Mouse (Mus musculus) frontal cortex, adult (tissue): ENCODE results near the gene Iglon5.
A peak's percentile ranks its signal among the peaks of the same experiment; 100 is the strongest.

Source experiments
- ATAC-seq: cut with Nextera tagmentation; 2 replicates; pipeline ENCODE4 v1.9.2; 2017; ENCODE audit warnings: mild to moderate bottlenecking, moderate library complexity, mixed read lengths; ENCODE audit not compliant: low TSS enrichment

Gene Iglon5

DNA sequence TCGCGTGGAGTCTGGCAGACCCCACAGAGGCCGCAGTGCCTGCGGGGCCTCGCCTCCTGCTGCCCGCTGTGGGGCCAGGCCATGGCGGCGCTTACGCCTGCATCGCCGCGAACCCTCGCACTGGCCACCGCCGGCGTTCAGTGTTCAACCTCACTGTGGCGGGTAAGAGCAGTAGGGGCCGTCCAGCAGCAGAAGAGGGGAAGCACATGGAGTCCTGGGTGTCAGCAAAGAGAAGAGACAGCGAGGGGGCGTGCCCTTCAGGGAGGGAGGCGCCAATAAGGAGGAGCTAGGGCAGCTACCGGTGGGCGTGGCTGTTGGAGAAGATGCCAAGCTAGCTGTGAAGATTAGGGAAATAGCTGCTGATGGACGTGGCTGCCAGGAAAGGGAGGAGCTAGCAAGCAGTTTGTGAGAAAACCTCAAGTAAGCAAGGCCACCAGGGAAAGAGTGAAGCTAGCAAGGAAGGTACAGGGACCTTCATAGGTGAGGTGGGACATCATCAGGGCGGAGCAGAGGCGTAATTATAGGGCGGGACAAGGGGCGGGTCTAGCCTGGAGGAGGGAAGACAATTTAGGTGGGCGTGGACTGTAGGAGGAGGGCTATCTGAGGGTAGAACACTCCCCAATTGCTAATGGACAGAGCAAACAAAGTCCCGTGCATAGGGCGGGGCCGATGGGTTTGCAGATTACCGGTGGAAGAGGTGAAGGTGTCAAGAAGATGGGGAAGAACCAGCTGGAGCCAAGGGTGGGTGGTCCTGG, 24.4 kb downstream of the Iglon5 start:
- ATAC-seq, result peak; percentile 76

DNA sequence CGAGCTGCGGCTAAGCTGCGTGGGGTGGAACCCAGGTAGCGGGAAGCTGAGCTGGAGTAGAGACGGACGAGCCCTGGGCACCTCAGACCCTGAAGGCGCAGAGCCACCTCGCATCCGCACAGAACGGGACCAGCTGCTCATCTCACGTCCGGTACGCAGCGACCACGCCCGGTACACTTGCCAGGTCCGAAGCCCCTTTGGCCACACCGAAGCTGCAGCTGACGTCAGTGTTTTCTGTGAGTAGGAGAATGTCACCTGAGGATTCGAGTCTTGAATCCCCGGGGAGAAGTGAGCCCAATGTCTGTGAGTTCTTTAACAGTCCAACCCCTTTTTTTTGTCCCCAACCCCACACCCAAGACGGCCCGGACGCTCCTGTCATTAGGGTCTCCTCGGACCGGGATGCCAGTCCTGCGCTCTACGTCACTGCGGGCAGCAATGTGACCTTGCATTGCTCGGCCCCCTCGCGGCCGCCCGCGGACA, 25.0 kb downstream of the Iglon5 start:
- no peak for ATAC-seq

DNA sequence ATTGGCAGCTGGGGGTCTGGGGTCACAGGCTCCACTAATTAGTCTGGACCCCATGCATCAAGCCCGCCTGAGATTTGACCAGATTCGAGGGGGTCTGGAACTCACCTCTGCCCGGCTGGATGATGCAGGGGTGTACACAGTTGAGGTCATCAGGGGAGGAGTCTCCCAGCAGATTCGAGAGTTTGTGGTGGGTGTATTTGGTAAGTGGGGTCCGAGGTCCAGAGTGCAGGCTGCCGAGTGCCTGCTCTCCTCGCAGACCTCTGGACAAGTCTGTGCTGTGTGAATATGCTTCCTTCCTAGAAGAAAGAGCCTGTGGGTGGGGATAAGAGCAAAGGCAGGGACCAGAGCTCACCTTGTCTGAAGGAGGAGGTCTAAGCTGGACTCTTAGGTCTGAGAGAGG, 25.9 kb downstream of the Iglon5 start:
- ATAC-seq, result no peak

DNA sequence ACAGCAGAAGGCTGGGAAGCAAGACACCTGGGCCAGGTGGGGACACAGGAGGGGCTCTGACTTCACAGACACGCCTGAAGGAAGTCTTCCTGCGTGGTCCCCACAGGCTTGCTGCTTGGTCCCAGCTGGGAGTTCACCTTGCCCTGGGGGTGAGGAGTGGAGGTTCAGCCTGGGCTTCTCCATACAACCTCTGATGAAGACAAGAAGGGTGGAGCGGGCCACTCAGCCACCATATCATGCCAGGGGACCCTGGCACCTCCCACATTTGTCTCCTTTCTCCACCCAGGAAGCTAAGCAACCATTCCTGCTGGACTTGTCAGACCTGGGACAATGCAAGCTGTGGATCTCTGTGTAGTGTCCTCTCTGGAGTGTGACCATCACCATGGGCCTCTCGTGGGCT, 27.0 kb downstream of the Iglon5 start, which contains the start of gene Vsig10l:
TSS of gene Vsig10l (plus strand) at position 301 of the 400 bp plus-strand sequence.
- ATAC-seq, result no peak

DNA sequence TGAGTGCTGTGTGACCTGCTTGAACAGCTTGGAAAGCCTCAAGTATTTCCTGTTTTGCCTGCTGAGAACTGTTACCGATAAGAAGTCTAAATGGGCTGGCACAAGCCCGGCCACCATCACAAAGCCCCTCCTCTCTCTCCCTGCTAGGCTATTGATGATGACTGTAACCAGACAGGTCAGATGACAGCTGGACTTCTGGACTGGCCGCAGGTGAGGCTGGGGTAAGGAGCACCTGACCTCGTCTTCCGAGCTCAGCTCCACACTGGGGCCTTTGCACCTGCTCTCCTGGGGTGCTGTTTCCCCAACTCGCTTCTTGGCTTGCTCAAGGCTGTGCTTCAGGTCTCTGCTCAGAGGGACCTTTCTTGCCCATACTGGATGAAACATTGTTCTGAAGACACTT, 35.5 kb downstream of the Iglon5 start:
- ATAC-seq, result no peak

DNA sequence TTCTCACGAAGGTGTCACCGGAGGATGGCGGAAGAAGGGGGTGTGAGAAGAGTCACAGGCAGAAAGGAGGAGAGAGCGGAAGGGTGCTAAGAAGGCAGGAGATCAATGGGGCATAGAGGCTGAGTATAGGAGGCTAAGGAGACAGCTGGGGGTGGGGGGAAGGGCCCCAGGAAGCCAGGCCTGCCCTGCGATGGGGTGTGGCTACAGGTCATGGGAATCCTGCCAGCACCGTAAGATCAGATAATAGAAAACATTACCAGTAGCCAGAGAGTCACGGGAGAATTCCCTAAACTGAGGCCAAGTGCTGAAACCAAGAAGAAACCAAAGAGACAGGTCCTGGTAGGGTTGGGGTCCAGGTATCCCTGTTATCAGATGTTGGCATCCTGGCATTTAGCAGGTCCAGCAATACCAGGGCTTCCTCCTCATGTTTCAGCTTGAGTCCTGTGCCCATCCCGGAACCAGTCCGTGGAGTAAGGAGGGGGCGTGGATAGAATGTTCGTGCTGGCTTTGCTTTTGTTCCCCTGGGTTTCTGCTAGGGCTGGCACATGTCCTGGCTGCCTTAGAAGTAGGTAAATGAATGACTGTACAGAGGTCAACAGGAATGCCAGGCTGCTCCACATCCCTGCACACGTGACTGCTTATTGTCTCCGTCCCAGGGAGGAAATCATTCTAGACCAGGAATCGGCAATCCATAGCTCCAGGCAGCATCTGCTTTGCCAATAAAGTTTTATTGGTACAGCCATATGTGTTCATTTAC, 36.1 kb downstream of the Iglon5 start:
- ATAC-seq, result no peak

DNA sequence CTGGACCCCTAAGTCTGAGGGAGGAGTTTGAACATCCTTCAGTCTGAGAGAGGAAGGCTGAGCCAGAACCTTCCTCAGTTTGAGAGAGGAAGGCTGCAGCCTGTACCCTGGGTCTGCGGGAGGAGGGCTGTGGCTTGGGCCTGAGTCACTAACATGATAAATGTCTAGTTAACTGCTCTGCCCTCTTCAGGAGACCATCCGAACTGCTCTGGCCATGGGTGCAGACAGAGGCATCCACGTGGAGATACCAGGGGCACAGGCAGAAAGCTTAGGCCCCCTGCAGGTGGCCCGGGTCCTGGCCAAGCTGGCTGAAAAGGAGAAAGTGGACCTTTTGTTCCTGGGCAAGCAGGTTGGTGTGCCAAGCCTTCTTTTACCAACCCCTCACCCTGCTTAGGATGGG, 37.3 kb downstream of the Iglon5 start:
- ATAC-seq, result no peak

DNA sequence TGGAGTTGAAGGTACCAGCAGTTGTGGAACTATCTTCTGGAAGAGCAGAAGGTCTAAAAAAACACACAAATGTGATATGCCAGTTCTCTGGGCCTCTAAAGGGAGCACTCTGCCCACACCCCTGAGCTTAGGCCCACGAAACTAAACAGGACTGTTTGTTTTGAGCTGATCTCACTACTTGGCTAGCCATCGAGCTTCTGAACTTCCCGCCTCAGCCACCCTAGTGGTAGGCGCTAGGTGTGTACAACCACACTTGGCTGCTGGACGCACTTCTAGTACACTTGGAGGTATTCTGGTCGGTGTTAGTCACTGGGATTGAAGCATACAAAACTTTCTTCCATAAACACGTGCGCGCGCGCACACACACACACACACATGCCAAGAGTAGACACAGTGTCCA, 38.1 kb downstream of the Iglon5 start:
- ATAC-seq, result no peak

DNA sequence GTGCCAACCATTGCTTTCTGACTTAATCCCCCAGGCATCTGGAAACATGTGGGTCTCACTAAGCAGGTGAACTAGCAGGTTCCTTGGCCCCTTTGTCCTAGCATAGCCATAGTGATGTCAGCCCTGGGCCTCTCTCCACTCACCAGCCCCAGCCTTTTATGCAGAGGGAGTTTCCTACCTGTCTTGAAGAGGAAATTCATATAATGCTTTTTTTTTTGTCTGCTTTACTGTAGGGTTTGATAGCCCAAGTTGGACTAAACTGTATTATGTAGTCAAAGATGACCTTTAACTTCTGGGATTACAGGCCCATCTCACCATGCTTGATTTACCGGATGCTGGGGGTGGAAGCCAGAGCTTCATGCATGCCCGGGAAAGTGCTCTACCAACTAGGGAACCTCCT, 40.1 kb downstream of the Iglon5 start:
- no peak for ATAC-seq

- ATAC-seq, result no peak
Observed at GRCm38 (mm10) chr7:43448246-43448645, 41.6 kb downstream of the Iglon5 start.

GRCm38 (mm10) chr7:43447801-43448200, 42.1 kb downstream of the Iglon5 start:
- no peak for ATAC-seq

GRCm38 (mm10) chr7:43443917-43444293, 46.0 kb downstream of the Iglon5 start, which contains the start of the genes Etfb and Gm45233:
Gene Etfb (plus strand): TSS chr7:43444083.
Gene Gm45233 (plus strand): TSS chr7:43444128.
- ATAC-seq, result peak; percentile 98

DNA sequence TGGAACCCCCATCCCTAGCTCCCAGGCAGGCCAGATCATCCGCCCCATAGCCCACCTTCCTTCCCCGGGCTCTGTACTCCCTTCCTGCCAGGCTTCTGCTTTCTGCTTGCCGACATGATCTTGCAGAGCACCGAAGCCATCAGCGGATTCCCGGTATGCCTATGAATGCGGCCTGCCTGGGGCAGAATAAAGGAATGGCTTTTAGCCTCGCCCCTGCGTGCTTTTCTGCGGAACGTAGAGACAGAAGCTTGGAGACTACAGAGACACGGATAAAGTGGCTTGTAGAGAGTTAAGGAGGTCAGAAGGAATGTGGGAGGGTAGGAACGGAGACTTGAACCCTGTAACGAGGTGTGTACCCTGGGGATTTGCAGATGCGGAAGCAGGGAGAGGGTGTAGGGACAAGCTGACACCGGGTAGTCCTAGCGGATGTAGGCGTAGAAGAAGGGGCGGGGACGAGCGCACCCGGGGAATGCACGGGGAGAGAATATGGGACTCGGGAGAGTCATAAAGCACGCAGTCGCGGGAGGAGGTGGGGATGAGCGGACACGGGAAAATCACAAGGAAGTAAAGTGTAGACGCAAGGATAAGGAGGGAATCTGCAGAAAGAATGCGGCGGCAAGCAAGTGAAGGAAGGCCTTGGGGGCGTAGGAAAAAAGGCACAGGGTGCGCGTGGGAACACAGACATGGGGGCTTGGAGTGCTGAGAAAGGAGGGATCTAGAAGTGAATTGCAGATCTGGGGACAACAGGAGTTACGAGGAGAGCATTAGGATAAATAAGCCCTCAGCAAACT, 46.6 kb downstream of the Iglon5 start:
- ATAC-seq, result peak; percentile 82

DNA sequence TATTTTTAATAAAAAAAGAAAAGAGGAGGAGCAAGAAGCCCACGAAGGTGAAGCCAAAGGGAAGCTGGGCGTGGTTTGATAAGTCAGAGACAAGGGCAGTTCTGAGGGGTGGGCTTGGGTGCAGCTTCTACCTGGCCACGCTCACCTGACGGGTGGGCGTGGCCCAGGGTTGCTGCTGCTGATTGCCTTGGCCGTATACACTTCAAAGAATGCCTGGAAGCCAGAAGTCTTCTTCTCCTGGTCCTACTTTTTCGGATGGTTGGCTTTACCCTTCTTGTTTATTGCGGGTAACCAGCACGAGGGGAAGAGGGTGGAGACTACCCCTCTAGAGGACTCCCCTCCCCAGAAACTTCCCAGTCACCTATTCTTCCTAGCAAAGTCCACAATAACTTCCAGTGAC, 47.2 kb downstream of the Iglon5 start:
- ATAC-seq, result no peak

- ATAC-seq, result no peak
Observed at GRCm38 (mm10) chr7:43441071-43441470, 48.8 kb downstream of the Iglon5 start.

- ATAC-seq, result no peak
Observed at GRCm38 (mm10) chr7:43440482-43440881, 49.4 kb downstream of the Iglon5 start, which contains the start of gene Cldnd2. Gene Cldnd2 (plus strand): TSS chr7:43440782.

DNA sequence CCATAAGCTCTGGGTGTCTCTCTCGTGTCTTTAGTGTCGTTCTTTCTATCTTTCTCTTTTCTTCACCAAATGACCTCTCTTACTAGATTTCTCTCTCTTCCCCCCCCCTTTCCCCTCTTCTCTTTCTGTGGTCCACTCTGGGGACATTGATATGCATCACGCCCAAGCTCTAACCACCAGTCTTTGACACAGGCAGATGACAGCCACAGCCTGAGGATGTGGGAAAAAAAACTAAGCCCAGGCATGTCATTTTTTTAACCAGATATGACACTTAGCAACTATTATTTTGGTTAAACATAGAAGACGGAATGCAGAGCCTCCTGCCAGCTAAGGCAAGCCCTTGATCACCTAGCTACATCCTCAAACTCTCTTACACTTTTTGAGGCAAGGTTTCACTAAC, 51.3 kb downstream of the Iglon5 start:
- ATAC-seq, result no peak

DNA sequence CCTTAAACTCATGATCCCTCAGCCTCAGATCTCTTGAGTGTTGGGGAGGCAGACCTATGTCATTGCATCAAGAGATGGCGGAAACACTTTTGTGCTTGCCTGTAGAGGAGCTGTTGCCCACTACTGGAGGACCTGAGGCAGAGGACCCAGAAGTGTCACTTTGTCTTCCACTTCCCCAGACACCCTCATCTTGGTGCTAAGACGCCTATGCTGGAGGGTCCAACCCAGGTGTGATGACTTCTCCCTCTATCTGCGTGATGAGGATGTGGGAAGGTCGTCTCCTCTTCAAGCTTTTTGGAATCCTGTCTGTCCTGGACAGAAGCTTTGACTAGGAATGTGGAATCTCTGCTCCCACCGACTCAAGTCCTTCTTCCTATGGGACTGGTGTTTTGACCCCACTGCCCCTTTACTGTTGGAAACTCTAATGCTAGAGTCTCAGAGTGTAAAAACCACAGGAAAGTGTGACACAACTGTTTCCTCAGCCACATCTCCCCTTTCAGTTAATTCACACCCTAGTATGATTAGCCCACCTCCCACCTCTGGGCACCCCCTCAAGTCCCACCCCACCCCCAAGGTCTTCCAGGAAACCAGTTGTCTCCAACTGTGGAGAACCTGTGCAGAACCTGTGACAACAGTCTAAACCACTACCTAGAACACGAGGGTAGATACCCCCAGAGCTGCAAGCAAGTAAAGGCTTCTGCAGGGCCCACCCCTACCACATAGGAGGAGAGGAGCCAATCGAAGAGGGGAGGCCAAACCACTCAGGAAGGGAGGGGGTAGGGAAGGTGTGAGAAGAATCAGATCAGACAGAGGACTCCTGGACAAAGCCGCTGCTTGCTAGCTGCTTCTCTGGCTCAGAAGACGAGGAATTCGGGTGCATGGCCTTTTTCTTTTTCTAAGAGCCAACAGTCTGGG, 53.3 kb downstream of the Iglon5 start, which contains the start of gene Nkg7:
TSS of gene Nkg7 (plus strand) at position 733 of the 915 bp plus-strand sequence.
- no peak for ATAC-seq

GRCm38 (mm10) chr7:43434676-43435075, 55.2 kb downstream of the Iglon5 start:
- ATAC-seq, result no peak

DNA sequence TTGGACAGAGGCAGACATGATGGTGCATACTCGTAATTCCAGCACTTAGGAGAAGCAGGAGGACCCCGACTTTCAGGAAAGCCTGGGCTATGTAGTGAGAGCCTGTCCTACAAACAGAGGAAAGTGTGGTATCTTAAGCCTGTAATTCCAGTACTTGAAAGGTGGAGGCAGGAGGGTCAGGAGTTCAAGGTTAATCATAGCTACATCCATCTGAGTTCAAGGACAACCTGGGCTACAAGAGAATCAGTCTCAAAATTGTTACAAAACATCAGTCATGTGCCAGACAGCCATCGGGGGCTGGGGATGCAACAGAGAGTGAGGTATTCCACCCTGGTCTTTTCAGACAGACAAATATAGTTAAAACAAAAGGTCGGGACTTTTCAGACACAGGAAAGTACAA, 57.0 kb downstream of the Iglon5 start:
- ATAC-seq, result no peak

DNA sequence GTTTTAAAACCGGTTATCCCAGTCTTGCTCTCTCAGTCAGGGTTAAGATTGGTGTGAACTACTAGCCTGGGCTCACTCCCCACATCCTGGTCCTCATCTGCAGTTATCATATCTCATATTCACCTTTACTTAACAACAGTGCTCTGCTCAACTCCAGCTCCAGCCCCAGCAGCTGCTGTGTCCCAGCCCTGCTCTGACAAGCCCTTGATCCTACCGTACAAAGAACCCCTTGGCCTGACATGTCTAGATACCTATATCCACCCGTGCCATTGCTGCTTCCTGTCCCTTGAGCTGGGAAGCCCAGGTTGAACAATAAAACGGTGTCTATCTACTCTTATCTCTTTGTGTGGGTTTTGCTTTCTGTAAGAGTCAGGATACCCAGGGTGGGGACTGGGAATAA, 60.4 kb downstream of the Iglon5 start:
- ATAC-seq, result no peak
